12 mouse cellular contexts compared by ENCODE assay signal in the genomic region with DNA sequence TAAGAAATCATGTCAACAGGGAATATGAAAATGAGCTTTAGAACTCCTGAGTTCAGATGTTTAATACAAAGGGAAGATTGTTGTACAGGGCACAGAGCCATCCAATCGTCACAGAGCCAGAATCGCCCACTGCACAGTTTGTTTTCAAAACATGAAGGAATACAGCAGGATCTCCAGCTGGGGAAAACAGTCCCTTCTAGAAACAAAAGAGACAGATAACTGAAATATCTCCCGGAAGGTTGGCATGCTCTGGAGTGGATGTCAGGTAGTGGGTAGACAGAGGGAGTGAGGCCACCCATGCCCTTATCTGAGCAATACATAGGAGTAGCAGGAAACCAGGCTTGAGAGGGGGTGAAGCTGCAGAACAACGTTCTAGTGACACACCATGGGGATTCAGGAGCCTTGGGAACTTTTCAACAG.
A peak's percentile ranks its signal among the peaks of the same experiment; 100 is the strongest.
DNase-seq lines count a peak whose midpoint lies in the region; ATAC-seq and TF ChIP-seq lines count a peak whose summit lies in the region.
"Had no signal": no experiment of that assay in that cellular context is flagged by ENCODE, and none has a peak within 500 bp of the region (broad histone marks: within the 10 kb centered on the region; RNA-seq: fewer than 3 reads in every experiment).

No protein-coding gene starts in this region.

- no peak overlapping the region for H3K9ac ChIP-seq in hindbrain, postnatal 0 days (replicated peaks; ENCODE audit: low read length)
- no peak overlapping the region for H3K9ac ChIP-seq in heart, embryonic 12.5 days
- no peak overlapping the region for H3K9ac ChIP-seq in liver, embryonic 11.5 days (ENCODE audit: low read depth, low read length)
- H3K9ac ChIP-seq: forebrain, embryonic 15.5 days; stomach, embryonic 15.5 days had no signal

- 0 out of 2 replicates have a peak, but pooled peaks have one; percentile 27 for ATAC-seq in hindbrain, postnatal 0 days
- ATAC-seq in G1E (ENCODE audit: extremely low read depth, insufficient number of reproducible peaks, low FRiP score, poor library complexity, severe bottlenecking) = peak; percentile 16; the same call in 1 of the 2 replicates
- peak; percentile 22; the same call in 1 of the 2 replicates for ATAC-seq in heart, embryonic 12.5 days (ENCODE audit: insufficient number of reproducible peaks, low FRiP score)
- ATAC-seq in liver, embryonic 11.5 days (replicated peaks; ENCODE audit: low FRiP score) = peak; percentile 69; the same call in 1 of the 2 replicates
- ATAC-seq: CD4-positive, CD25-positive, alpha-beta regulatory T cell, adult 4 months; forebrain, embryonic 15.5 days had no signal

- no peaks in the 10 kb centered on the region for H3K36me3 ChIP-seq in hindbrain, postnatal 0 days (ENCODE audit: insufficient read depth, low read length)
- no peaks in the 10 kb centered on the region for H3K36me3 ChIP-seq in hindbrain, embryonic 10.5 days
- no peaks in the 10 kb centered on the region for H3K36me3 ChIP-seq in G1E (replicated peaks)
- H3K36me3 ChIP-seq in heart, embryonic 12.5 days = no peaks in the 10 kb centered on the region
- no peaks in the 10 kb centered on the region for H3K36me3 ChIP-seq in liver, embryonic 11.5 days (ENCODE audit: control insufficient read depth, insufficient read depth, low read length)
- H3K36me3 ChIP-seq in forebrain, embryonic 10.5 days (replicated peaks) = no peaks in the 10 kb centered on the region
- H3K36me3 ChIP-seq: forebrain, embryonic 15.5 days; stomach, embryonic 15.5 days had no signal

- peak; percentile 18 for DNase-seq in hindbrain, postnatal 0 days (ENCODE audit: low spot score)
- no peak for DNase-seq in hindbrain, embryonic 10.5 days (ENCODE audit: low spot score)
- DNase-seq in G1E (ENCODE audit: low spot score) = no peak
- DNase-seq in liver, embryonic 11.5 days (ENCODE audit: low spot score) = no peak
- no peak for DNase-seq in cerebellum, adult 9-10 months
- no peak for DNase-seq in forebrain, embryonic 10.5 days (ENCODE audit: extremely low spot score, low spot score)
- no peak for DNase-seq in adrenal gland, adult 2 months
- DNase-seq: lung, adult 2 months had no signal

- 35% methylated on average over 4 of the region's 4 CpGs for WGBS in hindbrain, postnatal 0 days
- WGBS in hindbrain, embryonic 10.5 days = 67% methylated on average over 4 of the region's 4 CpGs
- WGBS in heart, embryonic 12.5 days = 32% methylated on average over 4 of the region's 4 CpGs
- 45% methylated on average over 4 of the region's 4 CpGs for WGBS in liver, embryonic 11.5 days
- WGBS in forebrain, embryonic 10.5 days = 77% methylated on average over 4 of the region's 4 CpGs

- H3K27ac ChIP-seq in hindbrain, postnatal 0 days = peak overlapping the region; percentile 58
- H3K27ac ChIP-seq in hindbrain, embryonic 10.5 days = no peak overlapping the region
- peak overlapping the region; percentile 66; the same call in 1 of the 2 replicates for H3K27ac ChIP-seq in heart, embryonic 12.5 days (ENCODE audit: poor library complexity, severe bottlenecking)
- H3K27ac ChIP-seq in liver, embryonic 11.5 days (ENCODE audit: low read depth, low read length) = no peak overlapping the region
- no peak overlapping the region for H3K27ac ChIP-seq in forebrain, embryonic 10.5 days
- H3K27ac ChIP-seq: forebrain, embryonic 15.5 days; stomach, embryonic 15.5 days had no signal

- no peak overlapping the region for H3K4me2 ChIP-seq in hindbrain, postnatal 0 days (ENCODE audit: low read depth, low read length)
- H3K4me2 ChIP-seq in heart, embryonic 12.5 days = no peak overlapping the region
- H3K4me2 ChIP-seq in liver, embryonic 11.5 days = no peak overlapping the region
- H3K4me2 ChIP-seq: forebrain, embryonic 15.5 days; stomach, embryonic 15.5 days had no signal

- no peak overlapping the region for H3K4me3 ChIP-seq in hindbrain, postnatal 0 days (ENCODE audit: low read length)
- no peak overlapping the region for H3K4me3 ChIP-seq in hindbrain, embryonic 10.5 days
- no peak overlapping the region for H3K4me3 ChIP-seq in G1E (ENCODE audit: low read depth, low read length)
- H3K4me3 ChIP-seq in heart, embryonic 12.5 days = no peak overlapping the region
- no peak overlapping the region for H3K4me3 ChIP-seq in liver, embryonic 11.5 days (ENCODE audit: low read depth, low read length)
- no peak overlapping the region for H3K4me3 ChIP-seq in forebrain, embryonic 10.5 days
- H3K4me3 ChIP-seq: forebrain, embryonic 15.5 days; stomach, embryonic 15.5 days had no signal

- no peak for TF ChIP-seq CTCF in hindbrain, postnatal 0 days (IDR thresholded peaks at IDR 0.05; ENCODE audit: low read depth)
- TF ChIP-seq CTCF in G1E (IDR thresholded peaks at IDR 0.05; ENCODE audit: low read depth, low read length) = no peak

- H3K4me1 ChIP-seq in hindbrain, postnatal 0 days (ENCODE audit: insufficient read depth, low read length) = peaks cover 12% of the 10 kb centered on the region; the same call in 1 of the 2 replicates
- H3K4me1 ChIP-seq in hindbrain, embryonic 10.5 days (replicated peaks) = peaks cover 15% of the 10 kb centered on the region
- H3K4me1 ChIP-seq in G1E (ENCODE audit: insufficient read depth, low read depth, low read length) = peaks cover 5% of the 10 kb centered on the region
- peaks cover 36% of the 10 kb centered on the region for H3K4me1 ChIP-seq in heart, embryonic 12.5 days (replicated peaks)
- H3K4me1 ChIP-seq in liver, embryonic 11.5 days (replicated peaks; ENCODE audit: control insufficient read depth, insufficient read depth, low read length) = peaks cover 4% of the 10 kb centered on the region; the same call in 1 of the 2 replicates
- peaks cover 6% of the 10 kb centered on the region for H3K4me1 ChIP-seq in forebrain, embryonic 10.5 days
- H3K4me1 ChIP-seq: forebrain, embryonic 15.5 days; stomach, embryonic 15.5 days had no signal

- no peaks in the 10 kb centered on the region for H3K27me3 ChIP-seq in hindbrain, postnatal 0 days (ENCODE audit: insufficient read depth, low read length)
- no peaks in the 10 kb centered on the region for H3K27me3 ChIP-seq in hindbrain, embryonic 10.5 days (ENCODE audit: insufficient read depth, poor library complexity, severe bottlenecking)
- peaks cover 9% of the 10 kb centered on the region; the same call in 1 of the 2 replicates for H3K27me3 ChIP-seq in G1E (ENCODE audit: insufficient read depth, low read length)
- no peaks in the 10 kb centered on the region for H3K27me3 ChIP-seq in heart, embryonic 12.5 days (replicated peaks)
- H3K27me3 ChIP-seq in liver, embryonic 11.5 days (replicated peaks; ENCODE audit: control insufficient read depth, insufficient read depth, low read length) = no peaks in the 10 kb centered on the region
- H3K27me3 ChIP-seq in forebrain, embryonic 10.5 days (ENCODE audit: poor library complexity, severe bottlenecking) = no peaks in the 10 kb centered on the region
- H3K27me3 ChIP-seq: forebrain, embryonic 15.5 days; stomach, embryonic 15.5 days had no signal

- no peaks in the 10 kb centered on the region for H3K9me3 ChIP-seq in hindbrain, postnatal 0 days (ENCODE audit: low read length)
- no peaks in the 10 kb centered on the region for H3K9me3 ChIP-seq in hindbrain, embryonic 10.5 days
- no peaks in the 10 kb centered on the region for H3K9me3 ChIP-seq in G1E (replicated peaks)
- H3K9me3 ChIP-seq in heart, embryonic 12.5 days (replicated peaks) = no peaks in the 10 kb centered on the region
- H3K9me3 ChIP-seq in liver, embryonic 11.5 days (ENCODE audit: control insufficient read depth, low read length) = no peaks in the 10 kb centered on the region
- H3K9me3 ChIP-seq in forebrain, embryonic 10.5 days = no peaks in the 10 kb centered on the region
- H3K9me3 ChIP-seq: forebrain, embryonic 15.5 days; stomach, embryonic 15.5 days had no signal

Comparison
In these comparisons a context has a peak if more than half of its experiments do, and no peak if none do; other contexts are left out.
1. H3K27ac ChIP-seq: peak in hindbrain, postnatal 0 days (single experiment) and heart, embryonic 12.5 days (single experiment); none in hindbrain, embryonic 10.5 days (single experiment), liver, embryonic 11.5 days (single experiment) and forebrain, embryonic 10.5 days (single experiment).
2. ATAC-seq: peak in every context shown above with its lines; median percentile 69 in liver, embryonic 11.5 days; 27 in hindbrain, postnatal 0 days; 22 in heart, embryonic 12.5 days; 16 in G1E.